Mouse (Mus musculus): ENCODE results near the gene Efcab6. TPM values are rescaled to one million over a fixed set of nuclear protein-coding genes. Genes with fewer than 3 reads are reported as not detected.

The Efcab6 gene
- polyA plus RNA-seq, 1 experiment, result not detected

DNA sequence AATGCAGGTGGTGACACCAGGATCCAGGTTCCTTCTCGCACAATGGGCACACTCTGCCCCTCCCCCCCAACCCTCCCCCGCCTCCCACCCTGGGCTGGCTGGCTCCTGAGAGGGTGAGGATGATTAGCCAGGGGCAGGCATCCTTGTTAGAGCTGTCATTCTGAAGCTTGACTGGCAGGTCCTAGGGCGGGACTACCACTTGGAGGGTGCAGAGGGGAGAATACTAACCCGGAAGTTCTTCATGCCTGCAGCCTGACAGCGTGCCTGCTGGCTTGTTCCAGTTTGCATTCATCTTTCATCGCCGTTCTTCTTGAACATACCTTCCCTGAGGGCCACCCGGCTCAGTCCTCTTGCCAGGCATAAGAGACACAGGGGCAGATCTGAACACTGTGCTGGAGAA is 218.6 kb downstream of the Efcab6 start:
- Histone ChIP-seq H3K4me1 (ENCODE audit: control insufficient read depth) (no peaks in the 10 kb centered on the region), H3K36me3 (ENCODE audit: control insufficient read depth) (no peaks in the 10 kb centered on the region), H3K27me3 (ENCODE audit: control insufficient read depth) (no peaks in the 10 kb centered on the region), H3K4me3 (replicated peaks) (no peak overlapping the region), H3K9me3 (ENCODE audit: control insufficient read depth, low read length) (no peaks in the 10 kb centered on the region)
- TF ChIP-seq TAL1 (IDR thresholded peaks at IDR 0.05; ENCODE audit: low read length), result no peak
- no peak for TF ChIP-seq GATA1 (IDR thresholded peaks at IDR 0.05; ENCODE audit: low read length)

GRCm38 (mm10) chr15:83845734-83846133 is 219.4 kb downstream of the Efcab6 start:
- no peak for TF ChIP-seq TAL1 (IDR thresholded peaks at IDR 0.05; ENCODE audit: low read length)
- TF ChIP-seq GATA1 (IDR thresholded peaks at IDR 0.05; ENCODE audit: low read length), result no peak
- H3K27me3 ChIP-seq (ENCODE audit: control insufficient read depth), result no peaks in the 10 kb centered on the region
- H3K9me3 ChIP-seq (ENCODE audit: control insufficient read depth, low read length), result no peaks in the 10 kb centered on the region
- H3K4me3 ChIP-seq (replicated peaks), result no peak overlapping the region
- H3K4me1 ChIP-seq (ENCODE audit: control insufficient read depth), result no peaks in the 10 kb centered on the region
- no peaks in the 10 kb centered on the region for H3K36me3 ChIP-seq (ENCODE audit: control insufficient read depth)

DNA sequence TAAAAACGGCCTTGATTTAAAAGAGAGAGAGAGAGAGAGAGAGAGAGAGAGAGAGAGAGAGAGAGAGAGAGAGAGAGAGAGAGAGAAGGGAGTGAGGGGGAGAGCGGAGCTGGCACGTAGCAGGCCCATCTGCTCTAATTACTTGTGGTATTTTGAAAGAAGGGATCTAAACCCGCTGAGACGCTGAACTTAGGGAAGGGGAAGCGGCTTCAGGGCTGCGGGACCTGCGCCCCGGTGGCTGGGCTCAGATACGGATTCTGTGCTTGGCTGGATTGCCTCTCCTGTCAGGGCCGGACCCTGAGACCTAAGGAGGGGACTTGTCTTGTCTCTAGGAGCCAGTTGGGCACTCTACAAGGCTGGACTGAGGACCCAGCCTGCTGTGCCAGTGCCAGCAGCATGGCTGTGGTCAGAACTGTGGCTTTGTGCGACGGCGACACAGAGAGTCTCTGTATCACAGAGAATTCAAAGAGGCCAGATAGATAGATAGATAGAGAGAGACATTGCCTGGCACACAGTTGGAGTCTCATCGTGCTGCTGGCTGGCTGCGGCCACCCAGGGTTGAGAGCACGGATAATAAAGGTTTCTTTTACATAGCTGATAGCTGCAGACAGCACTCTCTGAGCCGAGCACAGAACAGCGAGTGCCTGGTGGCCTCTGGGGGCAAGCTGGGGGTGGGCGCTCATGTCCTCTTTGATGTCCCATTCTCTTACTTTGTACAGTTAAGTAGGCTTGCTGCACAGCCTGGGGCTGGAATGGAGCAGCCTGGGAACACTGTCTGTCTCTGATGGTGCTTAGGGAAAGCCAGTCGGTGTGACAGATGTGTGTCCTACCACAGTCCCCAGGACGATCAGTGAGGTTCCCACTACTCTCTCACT is 222.0 kb downstream of the Efcab6 start:
- Histone ChIP-seq H3K4me1 (ENCODE audit: control insufficient read depth) (no peaks in the 10 kb centered on the region), H3K4me3 (replicated peaks) (no peak overlapping the region), H3K27me3 (ENCODE audit: control insufficient read depth) (no peaks in the 10 kb centered on the region), H3K36me3 (ENCODE audit: control insufficient read depth) (no peaks in the 10 kb centered on the region), H3K9me3 (ENCODE audit: control insufficient read depth, low read length) (no peaks in the 10 kb centered on the region)
- TF ChIP-seq GATA1 (IDR thresholded peaks at IDR 0.05; ENCODE audit: low read length), result no peak
- TF ChIP-seq TAL1 (IDR thresholded peaks at IDR 0.05; ENCODE audit: low read length), result no peak

DNA sequence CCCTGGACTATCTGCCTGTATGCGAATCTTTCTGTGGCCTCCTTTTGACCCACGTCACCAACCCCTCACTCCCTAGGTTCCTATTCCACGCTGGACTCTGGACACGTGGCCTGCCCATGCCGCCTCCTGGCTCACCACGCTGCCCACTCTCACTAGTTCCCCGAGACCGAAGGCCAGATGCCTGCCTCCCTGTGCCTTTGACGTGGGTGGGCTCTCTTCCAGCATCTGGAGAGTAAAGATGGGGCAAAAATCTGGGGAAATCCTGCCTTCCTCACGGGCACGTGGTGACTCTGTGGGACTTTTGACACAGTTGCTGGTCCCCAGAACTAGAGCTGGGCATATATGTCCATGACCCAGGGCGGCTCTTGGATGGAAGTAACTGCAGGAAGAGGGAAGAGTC is 222.8 kb downstream of the Efcab6 start:
- no peak for TF ChIP-seq GATA1 (IDR thresholded peaks at IDR 0.05; ENCODE audit: low read length)
- TF ChIP-seq TAL1 (IDR thresholded peaks at IDR 0.05; ENCODE audit: low read length), result no peak
- no peaks in the 10 kb centered on the region for H3K4me1 ChIP-seq (ENCODE audit: control insufficient read depth)
- no peaks in the 10 kb centered on the region for H3K36me3 ChIP-seq (ENCODE audit: control insufficient read depth)
- peaks cover under 1% of the 10 kb centered on the region; the same call in 1 of the 2 replicates for H3K9me3 ChIP-seq (ENCODE audit: control insufficient read depth, low read length)
- H3K4me3 ChIP-seq (replicated peaks), result no peak overlapping the region
- H3K27me3 ChIP-seq (ENCODE audit: control insufficient read depth), result no peaks in the 10 kb centered on the region

DNA sequence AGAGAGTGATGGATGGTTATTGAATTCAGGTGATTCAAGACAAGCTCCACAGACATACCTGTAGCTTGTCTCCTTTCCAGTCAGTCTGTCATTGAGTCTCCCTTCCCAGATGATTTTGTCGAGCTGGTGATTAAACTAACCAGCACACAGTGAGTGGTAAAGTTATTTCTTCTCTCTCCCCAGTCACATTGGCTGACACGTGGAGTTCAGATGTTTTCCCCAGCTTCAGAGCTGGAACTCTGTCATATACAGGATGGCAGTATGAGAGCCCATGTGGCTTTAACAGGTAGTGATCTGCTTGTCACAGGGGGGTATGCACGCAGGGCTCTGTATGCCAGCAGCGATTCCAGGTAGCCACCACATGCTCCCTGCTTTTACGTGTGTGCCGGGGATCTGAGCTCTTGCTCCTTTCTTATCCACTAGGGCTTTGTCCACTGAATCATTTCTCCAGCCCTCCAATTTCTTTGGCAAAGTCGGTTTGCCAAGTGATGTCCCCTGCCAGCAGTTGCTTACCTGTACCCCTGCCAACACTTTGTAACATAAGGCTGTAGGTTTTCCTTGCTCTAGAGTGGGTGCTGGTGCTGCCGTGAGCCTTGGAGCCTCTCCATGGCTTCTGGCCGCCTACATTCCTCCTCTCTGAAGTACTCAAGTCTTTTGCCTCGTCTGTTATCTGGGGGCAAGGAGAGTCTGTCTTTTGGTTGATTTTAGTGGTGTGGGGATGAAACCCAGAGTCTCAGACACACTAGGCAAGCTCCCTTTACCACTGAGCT is 224.0 kb downstream of the Efcab6 start:
- H3K36me3 ChIP-seq (ENCODE audit: control insufficient read depth), result no peaks in the 10 kb centered on the region
- H3K4me1 ChIP-seq (ENCODE audit: control insufficient read depth), result no peaks in the 10 kb centered on the region
- TF ChIP-seq TAL1 (IDR thresholded peaks at IDR 0.05; ENCODE audit: low read length) (no peak), GATA1 (IDR thresholded peaks at IDR 0.05; ENCODE audit: low read length) (no peak)
- peaks cover 6% of the 10 kb centered on the region for H3K9me3 ChIP-seq (ENCODE audit: control insufficient read depth, low read length)
- H3K27me3 ChIP-seq (ENCODE audit: control insufficient read depth), result no peaks in the 10 kb centered on the region
- no peak overlapping the region for H3K4me3 ChIP-seq (replicated peaks)

- H3K36me3 ChIP-seq (ENCODE audit: control insufficient read depth), result no peaks in the 10 kb centered on the region
- peaks cover 41% of the 10 kb centered on the region for H3K9me3 ChIP-seq (ENCODE audit: control insufficient read depth, low read length)
- TF ChIP-seq TAL1 (IDR thresholded peaks at IDR 0.05; ENCODE audit: low read length) (no peak), GATA1 (IDR thresholded peaks at IDR 0.05; ENCODE audit: low read length) (no peak)
- H3K4me1 ChIP-seq (ENCODE audit: control insufficient read depth), result no peaks in the 10 kb centered on the region
- no peak overlapping the region for H3K4me3 ChIP-seq (replicated peaks)
- H3K27me3 ChIP-seq (ENCODE audit: control insufficient read depth), result no peaks in the 10 kb centered on the region
Observed at GRCm38 (mm10) chr15:83832265-83832664, 232.9 kb downstream of the Efcab6 start.

DNA sequence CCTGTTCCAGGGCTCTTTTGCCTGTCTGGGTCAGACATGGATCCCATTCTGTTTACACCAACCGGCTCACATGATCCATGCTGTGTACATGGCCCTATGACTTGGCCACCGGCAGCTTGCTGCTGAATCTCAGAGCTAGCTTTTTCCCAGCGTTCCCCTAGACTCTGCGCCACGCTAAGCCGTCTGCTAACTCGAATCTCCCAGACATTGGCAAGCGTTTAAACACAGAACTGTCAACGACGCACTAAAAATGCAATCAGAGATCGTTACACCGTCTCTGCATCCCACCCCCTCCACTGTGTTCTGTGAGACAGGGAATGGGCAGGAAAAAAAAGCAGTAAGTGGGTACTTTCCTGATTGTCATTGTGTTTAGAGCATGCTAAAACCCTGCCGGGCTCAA is 236.0 kb downstream of the Efcab6 start:
- peaks cover 24% of the 10 kb centered on the region for H3K9me3 ChIP-seq (ENCODE audit: control insufficient read depth, low read length)
- H3K4me1 ChIP-seq (ENCODE audit: control insufficient read depth), result no peaks in the 10 kb centered on the region
- H3K36me3 ChIP-seq (ENCODE audit: control insufficient read depth), result no peaks in the 10 kb centered on the region
- H3K27me3 ChIP-seq (ENCODE audit: control insufficient read depth), result no peaks in the 10 kb centered on the region
- H3K4me3 ChIP-seq (replicated peaks), result no peak overlapping the region
- TF ChIP-seq TAL1 (IDR thresholded peaks at IDR 0.05; ENCODE audit: low read length) (no peak), GATA1 (IDR thresholded peaks at IDR 0.05; ENCODE audit: low read length) (no peak)

GRCm38 (mm10) chr15:83828011-83828410 is 237.2 kb downstream of the Efcab6 start:
- H3K4me1 ChIP-seq (ENCODE audit: control insufficient read depth), result no peaks in the 10 kb centered on the region
- H3K27me3 ChIP-seq (ENCODE audit: control insufficient read depth), result no peaks in the 10 kb centered on the region
- no peaks in the 10 kb centered on the region for H3K36me3 ChIP-seq (ENCODE audit: control insufficient read depth)
- H3K9me3 ChIP-seq (ENCODE audit: control insufficient read depth, low read length), result peaks cover 17% of the 10 kb centered on the region
- H3K4me3 ChIP-seq (replicated peaks), result no peak overlapping the region
- TF ChIP-seq TAL1 (IDR thresholded peaks at IDR 0.05; ENCODE audit: low read length), result no peak
- no peak for TF ChIP-seq GATA1 (IDR thresholded peaks at IDR 0.05; ENCODE audit: low read length)

Other genes with a start within 250 kb of the Efcab6 start
- not detected in 2 replicates for gene Sult4a1, start 40.4 kb upstream of the Efcab6 start, polyA plus RNA-seq (2012)
- gene Pnpla5, start 57.8 kb upstream of the Efcab6 start, polyA plus RNA-seq (2012), result not detected in 2 replicates
- not detected in 2 replicates for gene Pnpla3, start 102.5 kb upstream of the Efcab6 start, polyA plus RNA-seq (2012)
- gene Samm50, start 126.9 kb upstream of the Efcab6 start, polyA plus RNA-seq (2012), result 2.2 and 3.4 TPM in 2 replicates
- 6.3 and 6.8 TPM in 2 replicates for gene Parvb, start 166.7 kb upstream of the Efcab6 start, polyA plus RNA-seq (2012)

Measured in erythroblast, embryonic 14.5 days (primary cell).